Mouse (Mus musculus) liver, embryonic 13.5 days (tissue): ENCODE measurements around the gene Trappc4. TPM values are rescaled to one million over a fixed set of nuclear protein-coding genes. Genes with fewer than 3 reads are reported as not detected.
"Not testable (repeated sequence)": the region's sequence is repeated elsewhere in the genome, so short reads cannot be mapped to it uniquely, and the experiment has no call there.

ENCODE experiments used
- ATAC-seq: fragments of 200-750 bp; cut with Nextera tagmentation; 2 replicates; pipeline ENCODE4 v1.8.0; 2017; ENCODE audit warnings: low read depth, mild to moderate bottlenecking, moderate number of reproducible peaks, moderate library complexity
- DNase-seq: peaks from one replicate; pipeline ENCODE4 v3.0.0; 2022
- H3K27ac ChIP-seq: fragments of 300-500 bp; sonication (generic); 2 replicates; pipeline ENCODE4 v1.5.1; 2015; ENCODE audit warnings: moderate library complexity, mild to moderate bottlenecking, inconsistent platforms
- H3K27me3 ChIP-seq: fragments of 300-500 bp; sonication (generic); 2 replicates; pipeline ENCODE4 v1.6.1; 2015; ENCODE audit warnings: mild to moderate bottlenecking, inconsistent platforms
- H3K36me3 ChIP-seq: fragments of 300-500 bp; sonication (generic); 2 replicates; pipeline ENCODE4 v1.6.1; 2015; ENCODE audit warnings: mild to moderate bottlenecking, inconsistent platforms
- H3K4me1 ChIP-seq: fragments of 300-500 bp; sonication (generic); replicated peaks from 2 replicates; pipeline ENCODE4 v1.6.1; 2015; ENCODE audit warnings: inconsistent platforms
- H3K4me2 ChIP-seq: fragments of 300-500 bp; sonication (generic); 2 replicates; pipeline ENCODE4 v1.6.1; 2015; ENCODE audit warnings: inconsistent platforms, mild to moderate bottlenecking, moderate library complexity
- H3K4me3 ChIP-seq: fragments of 300-500 bp; sonication (generic); replicated peaks from 2 replicates; pipeline ENCODE4 v1.5.1; 2015; ENCODE audit warnings: mild to moderate bottlenecking, inconsistent platforms
- H3K9ac ChIP-seq: fragments of 300-500 bp; sonication (generic); 2 replicates; pipeline ENCODE4 v1.6.1; 2015; ENCODE audit warnings: mild to moderate bottlenecking, inconsistent platforms
- H3K9me3 ChIP-seq: fragments of 300-500 bp; sonication (generic); replicated peaks from 2 replicates; pipeline ENCODE4 v1.6.1; 2016; ENCODE audit warnings: inconsistent platforms
- WGBS: fragments of 180-500 bp; shearing (Covaris S2); methylation state at CpG from one replicate; pipeline ENCODE4 v1.1.7; 2015; ENCODE audit not compliant: insufficient replicate concordance; 5-methylcytosine and 5-hydroxymethylcytosine counted together
- polyA plus RNA-seq: library from polyadenylated mRNA; unstranded; fragments of >200 nt; fragmentation: Nextera tagmentation; extraction: Ambion mirVana; gene quantifications from 2 replicates; pipeline ENCODE4 v1.2.1, GENCODE M21; 2015

The Trappc4 gene
- 68.3 and 69.4 TPM in 2 replicates for polyA plus RNA-seq

DNA sequence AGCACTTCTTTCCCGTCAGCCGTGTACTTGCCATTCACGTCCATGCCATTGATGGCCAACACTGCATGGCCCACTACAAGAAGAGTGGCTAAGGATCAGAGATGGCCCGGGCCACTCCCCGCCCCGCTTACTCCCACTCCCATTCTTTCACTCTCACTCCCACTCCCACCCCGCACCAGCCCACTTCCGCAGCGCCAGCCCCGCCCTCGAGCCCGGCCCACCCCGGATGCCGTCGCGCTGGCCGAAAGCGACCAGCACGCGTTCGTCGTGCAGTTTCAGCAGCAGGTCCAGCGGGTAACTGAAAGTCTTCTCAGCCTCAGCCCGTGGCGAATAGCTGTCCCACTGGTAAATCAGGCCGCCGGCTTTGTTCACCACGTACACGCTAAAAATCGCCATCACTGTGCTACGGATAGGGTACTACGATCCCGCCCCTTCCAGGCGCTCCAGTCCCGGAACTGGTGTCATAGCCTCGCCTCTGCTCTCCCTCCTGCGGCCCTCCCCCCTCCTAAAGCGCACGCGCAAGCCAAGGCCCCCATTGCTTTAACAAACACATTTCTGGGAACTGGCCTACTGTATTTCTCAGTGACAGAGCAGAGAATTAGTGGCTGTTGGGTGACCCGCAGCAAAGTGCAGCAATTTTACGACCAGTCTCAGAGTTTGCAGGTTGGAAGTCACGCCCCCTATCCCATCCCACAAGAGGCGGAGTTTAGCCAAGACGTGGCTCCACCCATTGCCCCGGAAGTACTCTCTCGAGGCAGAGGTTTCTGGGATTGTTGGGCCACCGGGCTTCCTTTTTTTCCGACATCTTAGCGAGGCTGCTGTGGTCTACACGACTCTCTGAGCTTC lies at the start of gene Trappc4, which contains the start of gene Rps25:
Gene Trappc4 (minus strand): TSS at position 695 of the 846 bp plus-strand sequence.
Gene Rps25 (plus strand): TSS at position 234 of the 846 bp plus-strand sequence.
- ATAC-seq (peak; percentile 94), DNase-seq (peak; percentile 88)
- H3K27me3 ChIP-seq: no peaks in the 10 kb centered on the region
- H3K27ac ChIP-seq: peak within 1 kb of the TSS; percentile 89
- peak within 1 kb of the TSS; percentile 82 for H3K4me2 ChIP-seq
- WGBS: under 1% methylated on average over 51 of the region's 51 CpGs
- peaks cover 57% of the 10 kb centered on the region for H3K4me1 ChIP-seq
- peak within 1 kb of the TSS; percentile 86 for H3K4me3 ChIP-seq
- peak within 1 kb of the TSS; percentile 90 for H3K9ac ChIP-seq
- no peaks in the 10 kb centered on the region for H3K9me3 ChIP-seq
- H3K36me3 ChIP-seq: peaks cover 75% of the 10 kb centered on the region

DNA sequence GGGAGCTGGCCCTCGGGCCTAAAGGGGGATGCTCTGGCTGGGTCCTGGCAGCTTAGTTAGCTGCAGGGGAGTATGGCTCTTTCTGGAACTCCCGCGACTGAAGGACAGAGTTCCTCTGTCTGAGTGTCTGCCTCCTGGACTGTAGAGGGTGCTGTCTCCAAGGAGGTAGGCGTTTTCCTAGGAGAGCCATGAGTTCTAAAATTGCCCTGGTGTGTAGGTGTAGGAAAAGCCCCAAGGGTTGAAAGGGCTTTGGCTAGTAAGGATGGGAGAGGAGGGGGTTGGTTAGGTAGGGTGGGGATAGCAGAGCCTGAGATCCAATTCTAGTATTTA lies 47.5 kb upstream of the Trappc4 start, which contains the start of gene Upk2:
Gene Upk2 (minus strand): TSS at position 86 of the 330 bp plus-strand sequence.
- H3K4me3 ChIP-seq: no peak within 1 kb of the TSS
- H3K9ac ChIP-seq: no peak within 1 kb of the TSS
- H3K9me3 ChIP-seq: no peaks in the 10 kb centered on the region
- H3K27ac ChIP-seq: no peak within 1 kb of the TSS
- H3K4me1 ChIP-seq: no peaks in the 10 kb centered on the region
- H3K36me3 ChIP-seq: no peaks in the 10 kb centered on the region
- ATAC-seq (no peak), DNase-seq (no peak)
- peaks cover 58% of the 10 kb centered on the region for H3K27me3 ChIP-seq
- whole genome bisulfite sequencing: 36% methylated on average over 4 of the region's 4 CpGs
- no peak within 1 kb of the TSS for H3K4me2 ChIP-seq

DNA sequence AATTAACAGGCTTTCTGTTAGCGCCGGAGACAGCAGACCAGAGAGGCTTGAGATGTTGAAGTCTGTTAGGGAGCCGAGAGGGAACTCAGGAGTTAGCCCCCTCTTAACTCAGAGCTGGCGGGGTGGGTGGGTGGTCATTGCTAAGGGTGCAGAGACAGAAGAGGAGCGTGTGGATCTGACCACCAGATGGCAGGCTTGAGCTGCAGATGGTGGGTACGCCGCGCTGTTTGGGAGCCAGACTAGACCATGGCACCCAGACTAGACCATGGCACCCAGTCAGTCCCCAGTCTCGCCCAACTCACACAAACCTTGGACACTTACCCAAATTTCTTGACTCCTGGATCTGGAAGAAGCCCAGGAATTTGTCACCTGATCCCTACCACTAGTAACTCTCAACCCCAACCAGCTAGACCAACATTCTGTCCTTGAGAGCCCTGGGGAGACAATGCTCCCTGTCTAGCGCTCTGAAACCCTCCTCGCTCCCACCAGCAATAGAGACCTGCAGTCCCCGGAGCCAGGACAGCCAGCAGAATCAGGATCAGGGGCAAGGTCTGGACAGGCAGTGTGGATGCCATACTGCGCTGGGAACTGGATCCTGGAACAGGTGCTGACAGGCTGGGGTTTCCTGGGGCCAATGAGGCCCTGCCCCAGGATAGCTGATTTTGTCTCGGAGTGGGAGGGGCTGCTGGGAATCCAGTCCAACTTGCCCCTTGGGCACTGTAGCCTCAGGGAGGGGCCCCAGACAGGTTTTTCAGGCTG lies 46.9 kb upstream of the Trappc4 start:
- no peaks in the 10 kb centered on the region for H3K4me1 ChIP-seq
- WGBS: 12% methylated on average over 14 of the region's 14 CpGs
- H3K27me3 ChIP-seq: peaks cover 58% of the 10 kb centered on the region
- H3K9ac ChIP-seq: no peak overlapping the region
- no peak overlapping the region for H3K27ac ChIP-seq
- DNase-seq (peak; percentile 48), ATAC-seq (peak; percentile 50; the same call in 1 of the 2 replicates)
- H3K4me2 ChIP-seq: no peak overlapping the region
- H3K4me3 ChIP-seq: no peak overlapping the region
- no peaks in the 10 kb centered on the region for H3K36me3 ChIP-seq
- no peaks in the 10 kb centered on the region for H3K9me3 ChIP-seq

DNA sequence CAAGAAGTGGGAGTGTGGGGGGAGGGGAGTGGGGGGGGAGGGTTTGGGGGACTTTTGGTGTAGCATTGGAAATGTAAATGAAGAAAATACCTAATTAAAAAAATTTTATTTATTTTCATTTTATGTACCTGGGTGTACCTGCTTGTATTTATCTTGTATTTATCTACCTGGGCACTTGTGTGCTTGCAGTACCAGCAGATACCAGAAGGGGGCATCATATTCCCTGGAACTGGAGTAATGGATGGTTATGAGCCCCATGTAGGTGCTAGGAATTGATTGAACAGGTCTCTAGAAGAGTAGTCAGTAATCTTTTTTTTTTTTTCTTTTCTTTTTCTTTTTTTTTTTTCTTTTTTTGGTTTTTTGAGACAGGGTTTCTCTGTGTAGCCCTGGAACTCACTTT lies 43.0 kb upstream of the Trappc4 start:
- H3K27ac ChIP-seq: no peak overlapping the region
- ATAC-seq: no peak
- no peak overlapping the region for H3K4me3 ChIP-seq
- DNase-seq: no peak
- H3K9ac ChIP-seq: no peak overlapping the region
- no peaks in the 10 kb centered on the region for H3K4me1 ChIP-seq
- no peaks in the 10 kb centered on the region for H3K9me3 ChIP-seq
- H3K4me2 ChIP-seq: no peak overlapping the region
- peaks cover 29% of the 10 kb centered on the region for H3K27me3 ChIP-seq
- H3K36me3 ChIP-seq: no peaks in the 10 kb centered on the region

DNA sequence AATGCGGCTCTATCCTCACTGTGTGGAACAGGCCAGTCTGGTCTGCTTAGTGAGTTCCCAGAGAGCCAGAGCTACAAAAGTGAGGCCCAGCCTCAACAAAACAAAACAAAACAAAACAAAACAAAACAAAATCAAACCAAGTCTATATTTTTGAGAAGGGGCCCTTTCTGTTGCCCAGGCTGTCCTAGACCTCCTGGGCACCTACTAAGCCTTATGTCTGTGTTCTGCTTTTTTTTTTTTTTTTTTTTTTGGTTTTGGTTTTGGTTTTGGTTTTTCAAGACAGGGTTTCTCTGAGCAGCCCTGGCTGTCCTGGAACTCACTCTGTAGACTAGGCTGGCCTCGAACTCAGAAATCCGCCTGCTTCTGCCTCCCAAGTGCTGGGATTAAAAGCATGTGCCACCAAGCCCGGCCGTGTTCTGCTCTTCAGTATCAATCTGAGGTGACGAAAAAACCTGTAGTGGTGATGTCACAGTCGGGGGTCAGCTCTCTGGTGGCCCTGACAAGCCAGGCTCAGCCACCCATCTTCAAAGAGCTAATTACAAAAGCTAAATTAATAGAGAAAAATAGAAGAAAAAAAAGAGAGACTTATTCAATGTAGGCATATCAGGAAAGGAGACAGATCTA lies 37.1 kb upstream of the Trappc4 start:
- not testable (repeated sequence) for H3K9ac ChIP-seq, DNase-seq, H3K4me1 ChIP-seq, H3K9me3 ChIP-seq, H3K27me3 ChIP-seq, H3K4me2 ChIP-seq, H3K36me3 ChIP-seq, H3K27ac ChIP-seq, H3K4me3 ChIP-seq, ATAC-seq
- WGBS: 62% methylated on average over 7 of the region's 7 CpGs

DNA sequence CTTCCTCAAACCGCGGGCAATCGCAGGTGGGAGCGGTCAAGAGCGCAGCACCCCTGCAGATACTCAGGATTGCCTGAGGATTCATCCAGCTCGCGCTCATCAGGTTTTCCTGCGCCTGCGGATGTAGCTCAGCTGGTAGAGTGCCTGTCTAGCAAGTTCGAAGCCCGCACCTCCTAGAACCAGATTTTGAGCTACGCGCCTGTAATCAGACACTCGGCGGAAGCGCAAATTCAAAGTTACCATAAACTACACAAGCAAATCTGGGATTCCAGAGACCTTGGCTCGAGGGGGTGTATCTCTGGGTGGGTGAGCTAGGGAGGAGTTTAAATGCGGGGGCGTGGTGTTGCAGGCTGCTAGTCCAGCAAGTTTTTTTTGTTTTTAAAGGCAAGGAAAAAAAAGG lies 33.6 kb upstream of the Trappc4 start, which contains the start of gene Foxr1:
Gene Foxr1 (minus strand): TSS at position 176 of the 400 bp plus-strand sequence.
- Histone ChIP-seq H3K4me1 (no peaks in the 10 kb centered on the region), H3K27ac (no peak within 1 kb of the TSS), H3K27me3 (peaks cover 4% of the 10 kb centered on the region; the same call in 1 of the 2 replicates), H3K4me3 (no peak within 1 kb of the TSS), H3K9ac (no peak within 1 kb of the TSS), H3K4me2 (no peak within 1 kb of the TSS), H3K9me3 (no peaks in the 10 kb centered on the region), H3K36me3 (no peaks in the 10 kb centered on the region)
- no peak for DNase-seq
- WGBS: 55% methylated on average over 19 of the region's 19 CpGs
- ATAC-seq: no peak

DNA sequence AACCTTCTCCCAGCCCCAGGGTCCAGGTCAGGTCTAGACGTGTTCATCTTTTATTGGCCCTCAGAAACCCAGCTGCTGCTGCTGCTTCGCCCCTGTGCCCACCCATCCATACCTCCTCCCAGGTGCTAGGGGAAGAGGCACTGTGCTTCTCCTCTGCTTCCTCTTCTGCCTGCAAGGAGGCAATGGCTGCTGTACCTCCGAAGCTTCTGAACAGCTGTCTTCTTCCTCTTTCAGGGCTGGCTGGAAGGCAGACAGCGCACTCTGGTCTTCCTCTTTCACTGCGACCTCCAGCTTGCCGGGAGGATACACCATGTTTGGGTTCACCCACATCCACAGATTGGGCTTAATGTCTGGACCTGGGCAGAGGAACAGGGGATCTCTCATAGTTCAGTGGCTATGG lies 28.3 kb upstream of the Trappc4 start:
- no peak for ATAC-seq
- WGBS: 21% methylated on average over 6 of the region's 6 CpGs
- no peak overlapping the region for H3K4me2 ChIP-seq
- H3K9ac ChIP-seq: no peak overlapping the region
- DNase-seq: no peak
- no peaks in the 10 kb centered on the region for H3K4me1 ChIP-seq
- peaks cover 8% of the 10 kb centered on the region; the same call in 1 of the 2 replicates for H3K27me3 ChIP-seq
- H3K4me3 ChIP-seq: no peak overlapping the region
- H3K9me3 ChIP-seq: no peaks in the 10 kb centered on the region
- no peaks in the 10 kb centered on the region for H3K36me3 ChIP-seq
- H3K27ac ChIP-seq: no peak overlapping the region

DNA sequence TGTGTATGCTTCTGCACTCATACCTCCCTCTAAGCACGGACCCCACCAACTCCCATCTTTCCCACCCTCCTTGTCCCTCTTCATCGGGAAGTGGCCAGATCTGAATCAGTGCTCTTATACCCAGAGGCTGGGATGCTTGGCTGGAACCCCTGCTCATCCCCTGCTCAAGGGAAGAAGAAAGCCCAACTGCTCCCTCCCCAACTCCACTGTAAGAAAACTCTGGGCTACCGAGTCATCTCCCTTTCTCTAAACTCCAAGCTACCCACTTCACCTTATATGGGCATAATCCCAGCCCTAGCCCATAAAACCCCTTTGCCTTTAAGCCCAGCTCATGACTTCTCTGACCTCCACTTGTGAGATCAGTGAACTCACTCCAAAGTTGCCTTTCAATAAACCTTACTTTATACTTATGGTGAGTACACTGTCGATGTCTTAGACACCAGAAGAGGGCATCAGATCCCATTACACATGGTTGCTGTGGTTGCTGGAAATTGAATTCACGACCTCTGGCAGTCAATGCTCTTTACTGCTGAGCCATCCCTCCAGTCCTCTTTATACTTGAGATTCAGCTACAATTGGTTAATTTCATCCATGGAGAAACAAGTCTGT lies 25.3 kb upstream of the Trappc4 start:
- no peak for DNase-seq
- ATAC-seq: no peak
- no peak overlapping the region for H3K4me2 ChIP-seq
- no peak overlapping the region for H3K9ac ChIP-seq
- no peaks in the 10 kb centered on the region for H3K9me3 ChIP-seq
- no peaks in the 10 kb centered on the region for H3K4me1 ChIP-seq
- no peaks in the 10 kb centered on the region for H3K36me3 ChIP-seq
- no peak overlapping the region for H3K4me3 ChIP-seq
- no peak overlapping the region for H3K27ac ChIP-seq
- 25% methylated on average over 5 of the region's 5 CpGs for WGBS
- H3K27me3 ChIP-seq: peaks cover 4% of the 10 kb centered on the region; the same call in 1 of the 2 replicates

DNA sequence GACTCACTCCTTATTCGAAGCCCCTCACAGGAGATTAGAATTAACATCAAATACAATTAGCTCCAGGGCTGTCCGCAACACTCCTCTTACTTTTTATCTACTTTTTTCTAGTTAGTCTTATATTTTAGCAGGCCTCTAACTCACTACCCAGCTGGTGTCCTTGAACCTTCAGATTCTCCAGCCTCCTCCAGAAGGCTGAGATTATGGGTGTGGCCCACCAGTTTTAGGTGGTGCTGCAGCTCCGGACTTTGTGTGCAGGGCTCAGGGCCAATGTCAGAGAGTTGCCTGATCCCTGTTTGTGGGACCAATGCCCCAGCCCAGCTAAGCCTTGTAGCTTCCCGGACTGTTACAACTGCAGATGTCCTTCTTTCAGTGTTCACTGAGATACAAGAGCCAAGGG lies 16.2 kb upstream of the Trappc4 start:
- H3K4me3 ChIP-seq: no peak overlapping the region
- no peaks in the 10 kb centered on the region for H3K36me3 ChIP-seq
- 0 out of 2 replicates have a peak, but pooled peaks cover 3% of the 10 kb centered on the region for H3K27me3 ChIP-seq
- H3K9me3 ChIP-seq: 0 out of 2 replicates have a peak, but pooled peaks cover 2% of the 10 kb centered on the region
- H3K9ac ChIP-seq: no peak overlapping the region
- WGBS: 55% methylated on average over 4 of the region's 4 CpGs
- DNase-seq (no peak), ATAC-seq (no peak)
- peaks cover 2% of the 10 kb centered on the region for H3K4me1 ChIP-seq
- no peak overlapping the region for H3K4me2 ChIP-seq
- H3K27ac ChIP-seq: no peak overlapping the region

DNA sequence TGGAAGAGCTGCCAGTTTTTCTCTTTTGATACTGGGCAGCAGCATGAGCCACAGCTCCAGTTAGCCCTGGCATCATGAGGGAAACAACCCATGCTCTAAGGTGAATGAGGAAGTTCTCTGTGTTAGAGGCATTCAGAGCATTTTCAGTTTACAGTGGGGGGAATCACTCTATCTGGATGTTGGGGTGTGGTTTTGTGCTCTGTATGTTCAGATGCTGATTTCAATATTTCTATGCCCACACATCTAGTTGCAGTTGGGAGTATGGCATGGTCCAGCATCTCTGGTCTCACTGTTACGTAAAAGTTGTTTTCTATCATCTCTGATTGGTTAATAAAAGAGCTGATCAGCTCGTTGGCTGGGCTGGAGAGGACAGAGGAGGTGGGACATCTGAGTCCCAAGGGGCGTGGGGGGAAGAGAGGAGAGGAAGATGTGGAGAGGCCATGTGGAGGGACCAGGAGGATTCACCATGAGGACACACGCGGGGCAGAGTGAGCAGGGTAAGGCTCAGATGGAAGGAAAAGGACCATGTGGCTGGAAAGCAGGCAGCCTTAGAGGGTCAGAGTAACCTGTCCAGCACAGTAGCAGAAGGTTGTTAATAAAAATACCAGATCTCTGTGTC lies 13.0 kb upstream of the Trappc4 start:
- H3K36me3 ChIP-seq: peaks cover 11% of the 10 kb centered on the region
- no peak overlapping the region for H3K9ac ChIP-seq
- no peak overlapping the region for H3K27ac ChIP-seq
- ATAC-seq (no peak), DNase-seq (no peak)
- H3K4me1 ChIP-seq: peaks cover 21% of the 10 kb centered on the region
- H3K27me3 ChIP-seq: 0 out of 2 replicates have a peak, but pooled peaks cover 3% of the 10 kb centered on the region
- WGBS: 55% methylated on average over 5 of the region's 5 CpGs
- 0 out of 2 replicates have a peak, but pooled peaks cover 2% of the 10 kb centered on the region for H3K9me3 ChIP-seq
- no peak overlapping the region for H3K4me2 ChIP-seq
- H3K4me3 ChIP-seq: no peak overlapping the region
